Mouse (Mus musculus): ENCODE measurements at regions not wholly inside any gene's neighbourhood (a gene's known extent, or its start where the extent isn't known, plus 50 kb on each side); places are given as distances from the start of the nearest gene placed in this dataset.

DNA sequence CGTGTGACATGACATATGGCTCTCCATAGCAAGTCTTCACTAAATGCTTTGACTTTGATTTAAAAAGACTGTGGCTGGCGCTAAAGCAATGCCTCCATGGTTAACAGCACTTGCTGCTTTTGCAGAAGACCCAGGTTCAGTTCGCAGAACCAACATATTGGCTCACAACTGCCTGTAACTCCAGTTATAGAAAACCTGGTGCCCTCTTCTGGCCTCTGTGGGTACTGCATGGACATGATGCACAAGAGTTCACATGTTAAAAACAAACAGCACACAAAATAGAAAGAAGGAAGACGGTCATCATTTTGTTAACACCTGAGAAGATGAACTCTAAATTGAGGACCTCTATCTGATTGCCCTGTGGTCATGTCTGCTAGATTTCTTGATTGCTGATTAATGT is 423.8 kb downstream of the Rwdd3 start:
- peak; percentile 15 for DNase-seq

DNA sequence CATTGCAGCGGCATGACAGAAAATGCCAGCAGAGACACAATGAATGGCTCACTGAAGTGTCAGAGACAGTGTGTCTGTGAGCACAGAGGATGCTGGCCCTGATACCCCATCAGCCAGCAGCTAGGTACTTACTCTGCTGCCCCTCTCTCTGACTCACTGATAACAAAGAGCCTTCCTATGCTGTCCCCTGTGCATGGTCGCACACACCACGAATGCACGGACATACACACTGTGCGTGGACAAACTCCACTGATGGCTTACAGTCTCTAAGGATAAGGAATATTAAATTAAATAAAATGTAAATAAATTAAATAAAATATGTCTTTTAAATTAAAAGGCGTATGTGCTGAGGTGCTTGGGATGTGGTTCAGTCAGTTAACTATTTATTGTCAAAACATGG is 438.2 kb downstream of the Rwdd3 start:
- no peak for DNase-seq

DNA sequence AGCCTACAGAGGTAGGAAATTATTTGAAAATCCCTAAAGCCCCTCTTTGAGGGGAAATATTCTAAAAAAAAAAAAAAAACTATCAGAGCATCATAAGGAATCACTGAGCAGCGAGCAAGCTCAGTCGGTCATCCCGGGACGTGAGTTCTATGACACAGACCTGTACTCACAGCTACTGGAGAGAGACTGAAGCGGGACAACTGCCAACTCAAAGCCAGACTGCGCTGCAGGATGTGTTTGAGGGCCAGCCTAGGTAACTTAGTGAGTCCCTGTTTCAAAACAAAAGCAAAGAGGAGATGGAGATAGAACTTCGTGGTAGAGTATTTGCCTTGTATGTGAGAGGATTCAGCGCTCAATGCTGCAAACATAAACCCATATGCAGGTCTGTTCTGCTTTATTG is 439.1 kb downstream of the Rwdd3 start:
- DNase-seq, result no peak

DNA sequence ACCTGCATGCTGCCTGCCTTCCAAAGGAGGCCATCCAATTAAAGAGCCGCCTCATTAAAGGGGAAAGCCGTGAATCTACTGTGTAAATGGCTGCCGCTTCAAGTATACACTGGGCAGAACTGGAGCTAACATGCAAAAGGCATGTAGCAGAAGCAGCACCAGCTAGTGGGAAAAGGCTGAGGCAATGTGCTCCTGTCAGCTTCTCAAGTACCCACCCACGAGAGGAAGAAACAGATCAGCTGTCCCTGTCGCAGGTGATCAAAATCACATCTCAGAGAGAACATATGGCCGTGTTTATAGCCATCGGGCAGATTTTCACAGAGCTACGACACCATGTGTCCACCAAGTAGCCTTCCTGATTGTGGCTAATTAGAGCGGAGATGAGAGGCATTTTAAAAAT is 440.2 kb downstream of the Rwdd3 start:
- DNase-seq, result no peak

DNA sequence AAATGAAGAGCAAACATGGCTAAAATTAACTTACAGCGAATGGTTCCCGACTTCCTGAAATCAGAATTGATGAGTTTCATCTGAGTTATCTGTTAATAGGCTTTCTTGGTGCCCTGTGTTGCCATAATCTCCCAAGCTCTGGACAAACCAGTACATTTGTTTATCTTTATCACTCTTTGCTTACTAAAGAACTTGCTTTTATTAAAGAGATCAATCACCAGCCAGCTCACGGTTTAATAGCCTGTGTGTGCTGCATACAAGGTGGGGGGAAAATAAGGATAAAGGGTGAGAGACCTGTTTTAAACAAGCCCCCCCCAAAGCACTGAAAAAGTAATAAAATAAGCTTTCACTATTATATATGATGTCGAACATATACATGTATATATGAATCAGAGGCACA is 441.3 kb downstream of the Rwdd3 start:
- DNase-seq, result no peak

DNA sequence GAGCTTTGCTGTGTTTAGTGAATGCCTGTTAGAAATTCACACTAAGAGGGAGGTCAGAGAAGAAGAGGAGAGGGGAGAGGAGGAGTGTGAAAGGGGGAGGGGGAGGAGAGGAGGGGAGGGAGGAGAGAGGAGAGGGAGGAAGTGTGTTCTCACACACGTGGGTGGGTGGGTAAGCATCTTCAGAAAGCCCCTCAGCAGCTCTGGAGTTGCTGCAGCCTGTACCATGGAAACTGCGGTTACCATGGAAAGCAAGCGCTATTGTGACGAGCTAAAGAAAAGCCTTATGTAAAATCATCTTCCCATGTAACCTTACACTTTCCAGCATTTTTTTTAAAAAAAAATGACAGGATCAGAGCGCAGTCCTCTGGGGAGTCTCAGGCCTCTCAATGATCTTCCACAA is 441.8 kb downstream of the Rwdd3 start:
- no peak for DNase-seq

DNA sequence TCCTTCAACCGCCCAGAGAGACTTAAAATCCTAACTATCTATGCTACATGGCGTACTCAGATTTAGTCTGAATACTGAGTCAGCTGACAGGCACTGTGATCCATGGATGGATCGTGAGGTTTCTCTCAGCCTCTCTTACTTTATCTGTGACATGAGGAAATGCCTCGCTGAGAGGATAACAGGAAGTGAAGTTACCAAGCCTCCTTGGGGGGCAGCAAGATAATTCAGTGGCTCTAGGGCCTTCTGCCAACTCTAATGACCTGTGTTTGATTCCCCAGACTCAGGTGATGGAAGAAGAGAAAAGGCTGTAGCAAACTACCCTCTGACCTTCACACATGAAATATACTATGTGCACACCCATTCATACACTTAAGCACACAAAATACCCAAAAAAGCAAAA is 486.3 kb downstream of the Rwdd3 start:
- no peak for DNase-seq

DNA sequence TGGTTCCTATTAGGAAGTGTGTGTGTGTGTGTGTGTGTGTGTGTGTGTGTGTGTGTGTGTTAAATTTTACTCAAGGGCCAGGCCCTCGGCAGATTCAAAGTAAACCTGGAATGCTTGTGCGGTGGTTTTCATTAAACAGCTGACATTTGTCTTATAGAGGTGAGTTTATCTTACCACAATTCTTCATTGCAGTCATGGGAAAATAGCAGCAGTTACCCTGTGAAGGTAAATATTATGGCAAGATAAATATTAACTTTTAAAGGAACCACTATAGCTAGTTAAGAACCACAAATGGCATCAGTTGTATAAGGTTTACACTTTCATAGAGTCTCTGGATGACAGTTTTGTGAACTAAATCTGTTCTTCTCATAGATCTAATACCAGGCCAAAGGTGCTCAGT is 495.6 kb downstream of the Rwdd3 start:
- no peak for DNase-seq

DNA sequence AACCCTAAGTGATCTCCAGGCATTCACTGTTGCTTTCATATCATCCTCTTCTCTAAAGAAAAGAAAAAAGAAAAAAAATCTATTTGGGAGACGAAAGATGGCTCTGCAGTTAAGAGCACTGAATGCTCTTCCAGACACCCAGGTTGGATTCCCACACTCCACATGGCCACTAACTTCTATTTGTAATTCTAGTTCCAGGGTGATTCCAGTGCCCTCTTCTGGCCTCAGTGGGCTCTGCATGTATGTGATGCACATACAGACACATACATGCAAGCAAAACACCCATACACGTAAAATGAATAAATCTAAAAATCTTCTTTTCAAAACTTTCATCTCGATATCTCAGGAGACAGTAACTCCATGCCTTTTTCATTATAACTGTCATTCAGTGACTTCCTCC is 502.8 kb downstream of the Rwdd3 start:
- DNase-seq, result no peak

DNA sequence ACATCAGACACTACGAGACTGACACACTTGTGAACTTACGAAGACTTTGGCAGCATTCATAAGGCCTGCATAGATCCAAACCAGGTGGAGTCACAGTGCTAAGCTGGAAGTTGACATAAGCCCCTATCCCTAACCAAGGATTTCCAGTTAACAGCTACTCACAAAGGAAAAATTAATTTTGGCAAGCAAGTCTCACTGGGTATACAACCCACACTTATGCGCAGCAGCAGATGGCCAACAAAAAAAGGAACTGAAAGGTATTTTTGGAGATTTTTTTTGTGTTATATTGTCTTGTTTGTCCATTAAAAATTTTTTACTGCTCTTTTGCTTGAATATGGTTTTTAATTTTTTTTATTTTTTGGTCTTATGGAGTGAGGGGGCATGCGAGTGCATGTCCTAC is 509.0 kb downstream of the Rwdd3 start:
- no peak for DNase-seq

DNA sequence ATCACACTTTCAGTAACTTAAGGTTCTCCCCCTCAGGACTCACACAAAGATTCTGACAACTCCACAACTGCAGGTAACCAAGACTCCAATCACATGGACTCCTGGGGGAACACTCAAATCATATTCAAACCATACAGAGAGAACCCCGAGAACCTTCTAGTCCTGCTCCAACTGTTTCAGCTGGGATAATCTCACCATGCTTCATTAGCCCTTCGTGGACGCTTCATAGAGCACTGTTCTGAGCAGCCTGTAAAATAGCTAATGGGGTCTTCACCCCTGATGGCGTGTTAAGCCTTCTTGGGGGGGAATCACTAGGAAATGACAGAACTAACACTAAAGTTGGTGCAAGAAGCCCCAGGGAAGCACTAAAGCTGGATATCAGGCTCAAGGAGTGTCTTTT is 510.7 kb downstream of the Rwdd3 start:
- DNase-seq, result no peak

DNA sequence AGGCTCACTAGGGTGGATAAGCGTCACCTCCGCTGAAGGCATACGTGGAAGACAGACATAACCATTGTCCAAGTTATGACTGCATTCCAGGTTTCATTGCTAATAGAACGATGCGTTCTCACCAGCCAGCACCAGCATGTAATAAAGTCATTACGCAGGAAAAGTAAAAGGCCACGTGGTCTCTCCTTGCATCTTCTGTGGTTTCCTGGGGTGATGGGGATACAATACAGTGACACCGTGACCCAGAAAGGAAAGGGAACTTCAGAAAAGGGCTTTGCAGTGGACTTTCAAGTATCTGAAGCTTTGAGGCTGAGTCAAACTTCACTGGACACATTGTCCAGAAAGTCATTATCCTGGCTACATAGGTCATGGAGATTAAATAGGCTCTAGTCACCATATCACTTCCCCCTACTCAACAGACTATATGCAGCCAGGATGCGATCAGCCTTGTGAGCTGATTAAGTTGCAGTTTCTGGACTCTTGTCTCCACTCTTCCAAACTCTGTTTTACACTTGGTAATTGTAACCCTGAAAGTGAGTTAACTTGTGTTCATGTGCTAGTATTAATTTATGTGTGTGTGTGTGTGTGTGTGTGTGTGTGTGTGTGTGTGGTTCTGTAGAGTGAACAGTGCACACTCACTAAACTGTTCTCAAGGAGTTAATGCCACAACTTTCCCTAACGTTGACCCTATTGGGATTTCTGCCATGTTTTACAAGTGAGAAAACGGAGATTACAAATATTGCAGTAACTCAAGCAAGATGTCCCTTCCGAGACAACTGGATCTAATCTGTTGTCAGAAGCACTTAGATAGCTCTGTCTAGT is 522.2 kb downstream of the Rwdd3 start:
- DNase-seq, result no peak

DNA sequence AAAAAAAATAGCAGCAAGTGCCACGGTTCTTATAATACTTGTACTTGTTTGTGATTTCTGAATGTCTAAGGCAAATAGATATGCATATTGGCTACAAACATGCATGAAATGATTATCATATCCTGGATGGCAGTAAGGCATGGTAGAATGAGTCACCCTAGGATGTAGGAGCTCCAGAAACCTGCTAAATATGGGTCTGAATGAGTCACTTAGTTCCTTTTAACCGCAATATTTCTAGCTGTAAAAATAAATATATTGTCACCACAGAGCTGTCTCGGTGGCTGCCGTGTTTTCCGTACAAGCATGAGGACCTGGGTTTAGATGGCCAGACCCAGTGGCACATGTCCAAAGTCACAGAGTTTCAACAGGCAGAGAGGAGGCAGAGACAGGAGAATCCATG is 523.1 kb downstream of the Rwdd3 start:
- DNase-seq, result no peak

DNA sequence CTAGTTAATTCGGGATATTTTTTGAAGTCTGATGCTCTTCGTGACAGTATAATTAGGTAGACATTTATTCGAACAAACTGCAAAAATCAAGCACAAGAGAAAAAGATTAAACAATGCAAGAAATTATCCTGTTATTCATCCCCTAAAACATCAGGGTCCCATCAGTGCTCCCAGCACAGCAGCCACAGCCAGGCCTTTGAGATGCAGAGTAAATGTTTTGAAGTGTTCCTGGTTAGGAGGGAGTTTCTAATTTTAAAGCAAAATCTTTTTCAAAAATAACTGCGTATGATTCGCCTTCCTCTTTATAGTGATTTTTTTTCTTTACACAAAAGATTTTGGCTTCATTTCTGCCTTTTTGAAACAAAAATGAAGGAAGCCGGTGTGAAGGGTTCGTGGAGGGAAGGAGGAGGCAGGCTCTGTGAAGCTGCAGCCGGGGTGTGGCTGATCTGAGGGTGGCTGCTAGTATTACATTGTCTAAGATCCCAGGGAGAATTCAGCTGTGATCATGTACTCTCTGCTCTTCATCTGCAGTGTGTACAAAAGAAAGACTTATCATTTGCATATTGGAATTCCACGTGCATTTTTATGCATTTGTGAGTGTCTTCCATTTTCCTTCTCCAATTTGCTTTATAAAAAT is 534.7 kb downstream of the Rwdd3 start:
- DNase-seq, result no peak

DNA sequence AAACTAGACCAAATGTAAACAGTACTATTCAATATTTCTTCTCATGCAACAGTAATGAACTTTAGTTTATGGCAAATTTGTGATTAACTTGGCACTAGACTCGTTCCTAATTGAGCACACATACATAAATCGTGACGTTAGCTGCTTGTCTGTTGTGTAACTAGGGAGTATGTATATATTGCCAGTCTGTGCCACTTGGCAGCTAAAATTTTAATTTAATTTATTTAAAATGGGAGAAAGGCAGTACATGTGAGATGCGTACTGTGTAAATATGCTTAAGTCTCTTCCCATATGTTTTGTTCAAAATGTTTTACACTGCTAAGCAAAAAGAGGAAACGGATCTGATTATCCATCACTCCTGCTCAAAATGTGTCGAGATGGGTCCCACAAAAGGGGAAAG is 553.1 kb downstream of the Rwdd3 start:
- no peak for DNase-seq

DNA sequence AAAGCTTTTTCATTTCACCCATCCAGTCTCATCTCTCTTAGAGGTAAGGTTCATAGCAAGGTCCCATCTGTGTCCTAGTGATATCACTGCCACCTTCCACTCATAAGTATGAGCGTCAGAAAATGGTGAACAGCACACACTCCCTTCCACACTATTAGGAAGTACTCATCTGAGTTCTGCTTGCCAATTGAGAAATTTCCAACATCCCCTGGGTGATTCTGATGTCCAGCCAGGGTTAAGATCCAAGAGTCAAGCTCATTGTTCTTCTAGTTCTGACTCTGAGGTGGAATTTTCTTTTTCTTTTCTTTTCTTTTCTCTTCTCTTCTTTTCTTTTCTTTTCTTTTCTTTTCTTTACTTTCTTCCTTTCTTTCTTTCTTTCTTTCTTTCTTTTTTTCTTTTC is 577.3 kb downstream of the Rwdd3 start:
- DNase-seq, result no peak

DNA sequence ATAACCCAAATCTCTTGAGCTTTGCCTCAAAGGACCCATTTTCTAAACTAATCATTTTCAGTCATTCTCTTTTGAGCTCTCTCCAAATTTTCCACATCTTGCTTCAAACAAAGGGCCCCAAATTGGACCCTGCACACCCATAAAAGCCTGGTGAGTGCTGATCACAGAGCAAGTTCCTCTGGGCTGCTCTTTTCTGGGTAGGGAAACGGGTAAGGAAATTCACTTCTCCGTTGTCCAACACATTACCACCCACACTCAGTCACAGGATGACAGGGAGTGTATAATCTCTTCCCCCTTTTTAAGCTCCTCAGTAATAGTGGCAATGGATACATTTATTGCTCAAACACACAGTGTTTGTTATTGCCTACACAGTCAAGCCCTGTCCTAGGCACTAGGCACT is 580.3 kb downstream of the Rwdd3 start:
- DNase-seq, result no peak

DNA sequence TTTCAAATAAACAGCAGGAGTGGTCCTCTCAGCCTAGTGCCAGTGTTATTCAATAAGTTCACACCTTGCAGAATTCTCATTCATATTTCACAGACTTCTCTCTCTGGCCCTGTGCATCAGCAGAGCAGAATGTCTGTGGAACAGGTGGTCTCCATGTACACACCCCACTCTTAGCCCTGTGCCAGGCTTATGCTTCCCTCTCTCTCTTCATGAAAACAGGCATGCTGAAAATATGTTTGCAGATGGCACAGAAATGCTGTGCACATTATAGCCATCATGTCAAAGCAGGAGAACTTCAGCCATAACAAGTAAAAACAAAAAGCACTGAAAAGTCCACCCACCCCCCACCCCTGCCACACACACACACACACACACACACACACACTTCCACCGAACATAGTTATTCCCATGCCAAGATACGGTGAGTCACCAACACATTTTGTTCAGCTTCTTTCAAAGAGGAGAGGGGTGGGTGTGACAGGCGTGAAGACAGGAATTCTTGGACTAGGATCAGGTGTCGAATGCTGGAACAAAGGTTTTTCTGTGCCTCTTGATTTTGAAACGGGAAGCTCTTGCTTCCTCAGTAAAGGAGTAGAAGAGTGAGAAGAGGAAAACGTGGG is 600.6 kb downstream of the Rwdd3 start:
- no peak for DNase-seq

DNA sequence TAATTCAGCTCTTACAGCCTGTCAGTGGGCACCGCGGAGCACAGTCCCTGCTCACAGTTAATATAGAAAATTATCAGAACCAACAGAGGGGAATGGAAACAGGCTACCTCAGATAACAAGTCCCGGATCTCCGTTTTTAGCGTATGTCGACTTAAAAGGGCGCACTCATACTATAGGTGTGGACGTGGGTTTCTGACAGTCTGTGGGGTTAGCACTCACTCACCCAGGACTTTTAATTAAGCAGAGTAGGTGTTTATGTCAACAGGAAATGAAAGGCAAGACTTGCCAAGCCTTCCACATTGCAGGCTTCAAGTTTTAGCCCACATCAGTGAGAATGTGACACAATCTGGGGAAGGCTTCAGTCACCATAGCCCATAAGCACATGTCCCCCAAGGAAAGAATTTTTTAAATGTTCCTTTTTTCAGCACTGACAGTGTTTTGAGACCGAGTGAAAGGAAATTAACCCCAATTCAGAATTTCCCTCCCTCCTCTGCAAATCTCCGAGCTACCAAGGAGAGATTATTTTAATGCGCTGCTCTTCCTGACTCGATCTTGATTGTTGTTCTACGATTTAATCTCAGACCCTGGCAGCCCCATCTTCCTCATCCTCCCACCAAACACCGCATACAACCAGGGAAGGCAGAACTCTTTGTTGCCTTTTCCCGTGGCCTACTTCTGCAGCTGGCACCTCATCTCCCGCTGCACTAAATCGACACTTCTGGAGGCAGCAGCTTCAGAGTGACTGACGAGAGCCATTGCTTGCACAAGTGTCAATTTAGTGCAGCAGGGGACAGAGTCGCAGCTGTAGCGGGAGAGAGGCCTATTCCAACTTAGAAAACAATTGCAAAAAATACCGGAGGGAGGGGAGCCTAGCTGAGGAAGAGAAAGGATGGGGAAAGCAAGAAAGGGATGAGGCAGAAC is 629.7 kb downstream of the Rwdd3 start:
- DNase-seq, result no peak

DNA sequence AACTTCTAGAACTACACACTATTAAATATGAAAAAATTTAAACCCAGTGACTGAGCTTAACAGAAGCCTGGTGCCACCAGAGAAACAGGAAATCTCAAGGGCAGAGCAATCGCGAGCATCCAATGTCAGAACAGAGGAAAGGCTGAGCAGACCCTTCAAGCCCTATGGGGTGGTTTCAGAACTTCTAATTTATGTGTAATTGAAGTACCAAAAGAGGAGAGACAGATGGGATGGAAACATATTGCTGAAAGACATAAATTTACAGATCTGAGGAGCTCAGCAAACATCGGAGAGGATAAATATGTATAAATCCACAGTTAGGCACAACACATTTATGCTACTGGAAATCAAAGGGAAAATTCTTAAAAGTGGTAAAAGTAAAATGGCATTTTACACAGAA is 637.6 kb downstream of the Rwdd3 start:
- DNase-seq, result no peak

DNA sequence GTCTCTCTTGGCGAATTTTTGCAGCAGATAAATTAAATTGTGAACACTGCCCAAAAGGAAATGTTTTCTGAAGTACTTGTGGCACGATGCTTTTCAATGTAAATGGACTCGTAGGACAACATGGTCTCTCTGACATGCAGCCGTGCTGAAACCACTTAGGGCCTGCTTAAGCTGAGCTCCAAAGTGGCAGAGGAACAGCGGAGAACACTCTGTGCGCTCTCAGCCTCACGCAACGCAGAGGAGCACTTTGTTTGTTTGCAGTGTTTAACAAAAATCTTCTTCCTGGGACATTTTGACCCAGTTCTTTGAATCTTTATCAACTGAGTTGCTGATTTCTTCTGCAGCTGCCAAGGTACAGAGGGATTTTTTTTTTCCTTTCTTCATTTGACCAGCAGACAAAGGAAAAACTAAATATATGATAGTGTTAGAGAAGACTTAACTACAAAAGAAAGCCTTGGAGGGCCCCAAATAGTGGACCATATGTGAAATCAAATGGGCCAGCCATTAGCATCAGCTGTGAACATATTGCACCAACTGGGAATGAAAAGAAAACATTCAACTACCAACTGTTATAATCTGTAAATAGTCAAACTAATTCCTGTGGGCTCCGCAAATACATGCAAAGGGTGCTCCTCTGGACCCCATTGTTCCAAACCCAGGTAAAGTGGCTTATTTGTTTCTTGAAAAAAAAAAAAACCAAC is 639.5 kb downstream of the Rwdd3 start:
- DNase-seq, result no peak

DNA sequence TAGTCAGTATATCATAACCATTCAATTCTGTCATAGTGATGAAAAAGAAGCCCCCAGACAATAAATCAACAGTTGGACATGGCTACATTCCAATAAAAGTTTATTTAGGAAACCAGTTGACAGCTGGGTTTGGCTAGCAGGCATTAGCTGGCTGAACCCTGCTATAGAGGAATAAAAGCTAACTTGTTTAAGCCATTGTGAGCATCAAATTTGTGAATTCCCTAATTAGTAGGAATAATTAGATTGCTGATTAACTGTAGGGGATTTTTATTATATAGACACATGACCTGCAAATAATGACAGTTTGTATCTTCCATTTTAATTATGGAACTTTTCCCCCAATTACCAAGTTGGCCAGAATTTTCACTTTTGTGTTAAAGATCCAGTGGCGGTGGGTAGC is 659.8 kb downstream of the Rwdd3 start:
- DNase-seq, result no peak

DNA sequence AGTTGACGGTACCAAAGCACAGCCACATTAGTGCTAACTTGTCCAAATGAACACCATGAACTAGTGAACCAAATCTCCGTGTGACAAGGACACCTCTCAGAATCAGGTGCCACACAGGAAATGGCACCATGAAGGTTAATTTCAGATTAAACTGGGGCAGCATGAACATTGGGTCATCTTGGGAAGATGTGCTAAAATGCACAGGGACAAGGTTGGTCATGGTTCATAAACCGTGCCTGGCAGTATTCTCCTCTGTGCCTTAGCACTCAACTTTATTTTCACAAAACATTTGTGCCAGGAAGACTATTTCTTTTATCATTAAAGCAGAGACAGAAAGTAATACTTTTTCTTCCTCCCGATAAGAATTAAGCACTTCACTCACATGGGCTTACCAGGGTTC is 672.6 kb downstream of the Rwdd3 start:
- no peak for DNase-seq

All from lung, postnatal 10 days (tissue).